Mouse (Mus musculus) cerebellum, adult 2 months (tissue): ENCODE measurements around the gene Tmc7. TPM values are rescaled to one million over a fixed set of nuclear protein-coding genes. Genes with fewer than 3 reads are reported as not detected.

ENCODE experiments used
- DNase-seq, 2 experiments: peaks; one replicate each; pipeline ENCODE4 v3.0.0; 2021
- H3K27ac ChIP-seq: fragments of 200-500 bp; 2 replicates; pipeline ENCODE4 v1.5.1; 2012; ENCODE audit warnings: low read length, control low read depth, inconsistent platforms; ENCODE audit not compliant: insufficient read depth
- H3K27me3 ChIP-seq: fragments of 200-500 bp; 2 replicates; pipeline ENCODE4 v1.6.1; 2012; ENCODE audit warnings: inconsistent platforms, mild to moderate bottlenecking, low read length, moderate library complexity; ENCODE audit not compliant: control insufficient read depth, insufficient read depth
- H3K4me1 ChIP-seq: fragments of 200-500 bp; 2 replicates; pipeline ENCODE4 v1.6.1; 2011; ENCODE audit warnings: low read length; ENCODE audit not compliant: control insufficient read depth, insufficient read depth
- H3K4me3 ChIP-seq: fragments of 200-500 bp; replicated peaks from 2 replicates; pipeline ENCODE3; 2011; ENCODE audit warnings: mild to moderate bottlenecking, low read depth, low read length, control low read depth; ENCODE audit not compliant: insufficient read depth
- CTCF ChIP-seq: fragments of 200-500 bp; IDR thresholded peaks from 2 replicates; pipeline ENCODE4 v1.5.1; 2011; ENCODE audit warnings: low read depth, mild to moderate bottlenecking, control low read depth, low read length, moderate library complexity, borderline replicate concordance; ENCODE audit not compliant: insufficient read depth
- POLR2A ChIP-seq: fragments of 200-500 bp; IDR thresholded peaks from 2 replicates; pipeline ENCODE4 v1.6.1; 2011; ENCODE audit warnings: low read length, control low read depth, borderline replicate concordance; ENCODE audit not compliant: insufficient read depth
- WGBS: fragments of 180-500 bp; shearing (Covaris S2); methylation state at CpG from one replicate; pipeline ENCODE4 v1.1.7; 2018; 5-methylcytosine and 5-hydroxymethylcytosine counted together
- polyA plus RNA-seq: library from polyadenylated mRNA; depleted of rRNA; stranded (reverse); fragments of >200 nt; gene quantifications from 2 replicates; pipeline ENCODE4 v1.2.3, GENCODE M21; 2012

Gene Tmc7
- polyA plus RNA-seq, 1 experiment: 16.7 TPM

DNA sequence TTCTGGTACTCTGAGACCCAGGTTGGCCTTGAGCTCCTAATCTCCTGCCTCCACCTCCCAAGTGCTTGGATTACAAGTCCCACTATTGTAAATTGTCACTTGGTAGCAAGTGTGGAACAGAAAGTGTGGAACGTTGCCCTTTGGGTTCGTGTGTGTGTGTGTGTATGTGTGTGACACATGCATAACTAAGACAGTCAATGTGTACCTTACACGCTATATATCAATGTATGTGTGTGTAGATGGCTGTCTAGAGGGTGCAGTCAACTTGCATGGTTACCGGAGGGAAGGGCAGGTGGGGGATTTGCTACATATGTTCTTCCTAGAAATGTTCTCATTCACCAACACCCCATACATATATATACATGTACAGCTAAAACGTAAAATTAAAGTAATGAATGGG is 390 bp upstream of the Tmc7 start:
- Histone ChIP-seq H3K27me3 (no peaks in the 10 kb centered on the region), H3K27ac (peak overlapping the region; percentile 19; the same call in 1 of the 2 replicates), H3K4me1 (peaks cover 20% of the 10 kb centered on the region), H3K4me3 (peak overlapping the region; percentile 65)
- WGBS: 43% methylated on average over 5 of the region's 5 CpGs
- DNase-seq: no peak
- TF ChIP-seq POLR2A (no peak), CTCF (no peak)

DNA sequence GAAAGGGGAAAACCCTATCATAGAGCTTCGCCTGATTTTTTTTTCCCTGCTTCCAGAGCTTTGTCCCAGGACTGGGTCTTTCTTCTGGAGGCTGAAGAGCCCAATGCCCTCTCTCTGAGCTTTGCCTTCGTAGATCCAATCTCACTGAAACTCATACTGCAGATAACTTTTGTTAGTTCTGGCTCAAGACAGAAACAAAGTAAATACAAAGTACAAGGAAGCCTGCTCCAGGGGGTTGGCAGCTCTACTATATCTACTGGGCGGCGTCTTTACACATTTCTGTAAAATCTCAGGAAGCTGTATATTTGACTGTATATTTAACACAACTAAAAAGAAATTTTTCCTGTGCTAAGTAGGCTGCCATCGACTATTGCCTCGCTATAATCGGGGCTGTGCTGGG is 715 bp downstream of the Tmc7 start:
- no peak for TF ChIP-seq CTCF
- no peak for TF ChIP-seq POLR2A
- Histone ChIP-seq H3K4me3 (peak overlapping the region; percentile 65), H3K27ac (peak overlapping the region; percentile 96), H3K4me1 (peaks cover 20% of the 10 kb centered on the region), H3K27me3 (no peaks in the 10 kb centered on the region)
- WGBS: 21% methylated on average over 7 of the region's 7 CpGs
- DNase-seq: no peak

DNA sequence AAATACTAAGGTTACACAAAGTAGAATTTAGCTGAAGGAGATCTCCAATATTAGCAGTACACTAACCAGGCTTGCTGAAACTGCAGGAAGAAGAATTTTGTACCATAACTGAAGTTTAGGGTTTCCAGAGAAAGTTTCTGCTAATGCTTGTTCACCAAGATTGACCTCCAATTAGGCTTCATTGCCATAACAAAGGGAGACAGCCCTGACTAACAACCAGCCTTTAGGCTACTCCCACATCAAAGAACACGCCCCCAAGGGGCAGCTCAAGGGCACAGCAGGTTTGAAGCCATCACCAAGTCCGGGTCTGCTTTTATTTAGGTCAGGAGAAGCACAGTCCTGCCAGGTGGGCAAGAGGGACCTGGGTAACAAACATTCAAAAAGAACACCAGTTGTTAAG is 4.6 kb downstream of the Tmc7 start:
- H3K27ac ChIP-seq: no peak overlapping the region
- DNase-seq: no peak
- WGBS: 49% methylated on average over 2 of the region's 2 CpGs
- H3K27me3 ChIP-seq: no peaks in the 10 kb centered on the region
- no peak overlapping the region for H3K4me3 ChIP-seq
- no peak for TF ChIP-seq CTCF
- no peak for TF ChIP-seq POLR2A
- H3K4me1 ChIP-seq: peaks cover 10% of the 10 kb centered on the region

DNA sequence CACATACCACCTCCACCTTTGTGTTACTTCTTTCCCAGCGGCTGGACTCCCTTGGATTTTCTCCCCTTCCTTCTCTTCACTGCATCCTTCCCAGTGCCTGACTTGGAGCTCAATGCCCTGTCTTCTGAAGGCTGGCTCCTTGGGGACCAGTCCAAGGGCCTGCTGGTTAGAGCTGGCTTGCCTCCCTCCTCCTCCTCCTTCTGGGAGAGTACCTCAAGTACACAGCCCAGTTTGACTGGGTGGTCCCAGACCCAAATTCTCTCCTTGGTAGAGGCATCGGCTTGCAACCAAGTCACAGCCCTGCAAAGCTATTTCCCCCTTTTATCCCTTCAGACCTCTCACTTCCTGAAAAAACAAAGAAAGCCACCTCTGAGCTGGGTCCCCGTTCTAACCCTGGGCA is 6.3 kb downstream of the Tmc7 start:
- WGBS: 62% methylated on average over 3 of the region's 3 CpGs
- no peak overlapping the region for H3K4me3 ChIP-seq
- peaks cover 12% of the 10 kb centered on the region; the same call in 1 of the 2 replicates for H3K4me1 ChIP-seq
- TF ChIP-seq POLR2A (no peak), CTCF (no peak)
- H3K27ac ChIP-seq: peak overlapping the region; percentile 69; the same call in 1 of the 2 replicates
- no peak for DNase-seq
- no peaks in the 10 kb centered on the region for H3K27me3 ChIP-seq

DNA sequence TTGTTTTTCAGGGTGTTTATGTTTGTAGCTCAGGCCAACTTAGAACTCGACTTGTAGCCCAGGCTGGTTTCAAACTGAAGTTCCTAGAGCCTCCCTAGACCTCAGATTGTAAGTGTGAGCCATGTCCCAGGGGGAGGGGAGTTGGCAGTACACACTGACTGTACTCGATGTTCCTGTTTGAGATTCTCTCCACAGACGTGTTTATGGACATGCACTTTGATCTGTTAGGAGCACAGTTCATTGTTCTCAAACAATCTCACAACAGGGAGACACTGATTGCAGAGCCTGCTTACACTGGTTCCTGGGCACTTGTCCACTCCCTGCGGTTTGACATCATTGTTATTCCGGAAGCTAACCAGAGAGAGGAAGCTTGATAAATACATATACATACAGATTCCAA is 12.5 kb downstream of the Tmc7 start:
- no peak for DNase-seq
- H3K27ac ChIP-seq: no peak overlapping the region
- H3K27me3 ChIP-seq: no peaks in the 10 kb centered on the region
- no peak overlapping the region for H3K4me3 ChIP-seq
- TF ChIP-seq CTCF (no peak), POLR2A (no peak)
- H3K4me1 ChIP-seq: peaks cover 14% of the 10 kb centered on the region
- WGBS: 25% methylated on average over 5 of the region's 5 CpGs

DNA sequence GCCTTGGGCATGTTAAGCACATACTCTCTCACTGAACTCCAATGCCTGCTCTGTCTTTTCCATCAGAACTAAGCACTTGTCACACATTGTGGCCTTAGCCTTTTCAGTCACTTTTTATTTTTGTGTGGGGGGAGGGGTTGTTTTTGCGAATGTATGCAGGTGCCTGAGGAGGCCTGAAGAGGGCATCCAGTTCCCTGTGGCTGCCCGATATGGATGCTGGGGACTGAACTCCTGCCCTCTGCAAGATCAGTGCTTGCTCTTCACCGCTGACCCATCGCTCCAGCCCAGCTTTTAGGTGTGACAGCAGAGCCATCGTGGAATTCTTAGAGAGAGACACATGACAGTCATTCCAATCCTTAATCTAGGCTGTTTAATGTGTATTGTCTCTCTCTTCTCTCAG is 13.2 kb downstream of the Tmc7 start:
- no peak for DNase-seq
- no peak for TF ChIP-seq POLR2A
- TF ChIP-seq CTCF: no peak
- H3K27me3 ChIP-seq: no peaks in the 10 kb centered on the region
- H3K4me1 ChIP-seq: peaks cover 18% of the 10 kb centered on the region
- H3K4me3 ChIP-seq: no peak overlapping the region
- H3K27ac ChIP-seq: no peak overlapping the region; the same call in 1 of the 2 replicates
- WGBS: 60% methylated on average over 5 of the region's 5 CpGs

DNA sequence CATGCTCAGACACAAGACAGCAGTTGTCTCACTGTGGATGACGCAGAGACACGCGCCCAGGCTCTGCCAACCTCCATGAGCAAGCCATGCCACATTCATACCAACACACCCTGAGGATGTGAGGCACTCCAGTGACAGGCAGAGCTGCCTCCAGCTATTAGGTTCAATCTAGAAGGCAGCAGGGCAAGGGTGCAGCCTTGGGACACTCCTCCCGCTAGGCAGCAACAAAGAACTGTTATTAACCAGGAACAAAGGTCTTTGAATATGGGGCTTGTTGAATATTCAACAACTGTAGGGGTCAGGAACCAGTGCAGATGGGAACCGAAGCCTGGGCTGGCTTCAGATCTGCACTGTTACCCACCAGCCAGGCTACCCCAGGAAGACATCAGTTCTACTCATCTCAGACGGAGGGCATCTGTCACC is 15.4 kb downstream of the Tmc7 start:
- H3K27me3 ChIP-seq: no peaks in the 10 kb centered on the region
- WGBS: 51% methylated on average over 6 of the region's 6 CpGs
- H3K4me1 ChIP-seq: peaks cover 20% of the 10 kb centered on the region
- no peak for TF ChIP-seq POLR2A
- peak overlapping the region; percentile 53; the same call in 1 of the 2 replicates for H3K27ac ChIP-seq
- DNase-seq: peak in 1 of 2 experiments; percentile 29
- no peak overlapping the region for H3K4me3 ChIP-seq

DNA sequence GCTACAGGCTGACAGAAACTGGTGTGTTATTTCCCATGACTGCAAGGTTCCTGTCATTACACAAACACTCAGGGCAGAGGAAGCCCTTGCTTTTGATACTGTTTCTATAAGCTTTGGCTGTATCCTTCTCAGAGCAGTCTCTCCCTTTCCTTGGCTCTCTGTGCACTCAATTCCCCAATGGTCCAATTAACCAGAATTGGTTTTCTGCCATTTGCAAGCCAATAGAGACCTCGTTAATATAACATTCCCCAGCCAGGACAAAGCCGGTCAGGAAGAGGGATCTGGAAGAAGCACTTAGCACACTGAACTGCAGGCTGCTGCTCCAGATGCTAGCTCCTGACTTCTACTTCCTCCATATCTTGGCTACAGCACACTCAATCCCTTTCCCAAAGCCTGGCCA is 30.2 kb downstream of the Tmc7 start:
- no peaks in the 10 kb centered on the region for H3K27me3 ChIP-seq
- TF ChIP-seq CTCF: no peak
- no peak for TF ChIP-seq POLR2A
- WGBS: 45% methylated on average over 2 of the region's 2 CpGs
- no peak overlapping the region for H3K27ac ChIP-seq
- no peaks in the 10 kb centered on the region for H3K4me1 ChIP-seq
- no peak for DNase-seq
- no peak overlapping the region for H3K4me3 ChIP-seq
